Mouse (Mus musculus) E14TG2a.4 (cell line): ENCODE results near the gene Prph.

Experiments
- CTCF ChIP-seq: conservative IDR thresholded peaks from 2 replicates; pipeline ENCODE4 v1.5.1; 2014; ENCODE audit warnings: low read length
- NANOG ChIP-seq: IDR thresholded peaks from 2 replicates; pipeline ENCODE4 v1.6.1; 2014; ENCODE audit warnings: borderline replicate concordance, low read length, mixed read lengths
- POU5F1 ChIP-seq: IDR thresholded peaks from 2 replicates; pipeline ENCODE4 v1.6.1; 2014; ENCODE audit warnings: low read length, borderline replicate concordance

- TF ChIP-seq CTCF (no peak), POU5F1 (no peak), NANOG (no peak)
Observed at GRCm38 (mm10) chr15:99083867-99084557, 29.0 kb downstream of the Prph start.
